Mouse (Mus musculus): ENCODE measurements around the gene Grip1. TPM values are rescaled to one million over a fixed set of nuclear protein-coding genes. Genes with fewer than 3 reads are reported as not detected.

Grip1 gene
- polyA plus RNA-seq, 1 experiment from 2014 or later, result 0.58 TPM

DNA sequence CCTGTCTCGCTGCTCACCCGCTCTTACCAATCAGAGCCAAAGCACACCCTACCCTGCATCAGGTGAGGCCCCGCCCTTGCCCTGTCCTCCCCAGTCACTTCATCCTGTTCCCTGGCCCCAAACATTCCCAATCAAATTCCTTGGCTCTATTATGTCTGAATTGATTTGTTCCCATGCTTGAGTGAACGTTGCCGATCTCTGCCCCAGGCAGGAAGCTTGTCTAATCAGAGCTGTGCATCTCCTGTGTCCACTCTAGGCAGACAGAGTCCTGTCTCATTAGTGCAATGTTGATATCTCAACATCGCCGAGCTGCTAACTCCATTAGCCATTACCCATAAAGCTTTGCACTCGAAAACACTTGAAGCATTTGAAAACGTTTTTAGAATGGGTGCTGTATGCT is 210.0 kb downstream of the Grip1 start:
- H3K9me3 ChIP-seq (replicated peaks), result no peaks in the 10 kb centered on the region
- WGBS (ENCODE audit: insufficient replicate concordance), result 73% methylated on average over 9 of the region's 9 CpGs
- no peak for ATAC-seq (ENCODE audit: low read depth)

GRCm38 (mm10) chr10:119666386-119666785 is 212.8 kb downstream of the Grip1 start:
- no peaks in the 10 kb centered on the region for H3K9me3 ChIP-seq (replicated peaks)
- 76% methylated on average over 11 of the region's 11 CpGs for WGBS (ENCODE audit: insufficient replicate concordance)
- H3K36me3 ChIP-seq, result no peaks in the 10 kb centered on the region
- no peaks in the 10 kb centered on the region for H3K27me3 ChIP-seq
- no peak overlapping the region for H3K9ac ChIP-seq
- H3K4me3 ChIP-seq (replicated peaks), result no peak overlapping the region
- no peak overlapping the region for H3K27ac ChIP-seq
- no peak for ATAC-seq (ENCODE audit: low read depth)
- H3K4me1 ChIP-seq (replicated peaks), result no peaks in the 10 kb centered on the region
- no peak for DNase-seq
- no peak overlapping the region for H3K4me2 ChIP-seq

More for the DNA sequence above, 210.0 kb downstream of the Grip1 start:
- no peak overlapping the region for H3K9ac ChIP-seq
- no peaks in the 10 kb centered on the region for H3K36me3 ChIP-seq
- no peak for DNase-seq
- H3K27ac ChIP-seq, result no peak overlapping the region
- H3K27me3 ChIP-seq, result no peaks in the 10 kb centered on the region
- no peak overlapping the region for H3K4me3 ChIP-seq (replicated peaks)
- no peak overlapping the region for H3K4me2 ChIP-seq
- H3K4me1 ChIP-seq (replicated peaks), result no peaks in the 10 kb centered on the region

GRCm38 (mm10) chr10:119670456-119670855 is 216.8 kb downstream of the Grip1 start:
- Histone ChIP-seq H3K4me2 (no peak overlapping the region), H3K27ac (no peak overlapping the region), H3K27me3 (no peaks in the 10 kb centered on the region), H3K9ac (no peak overlapping the region), H3K4me3 (replicated peaks) (no peak overlapping the region), H3K4me1 (replicated peaks) (no peaks in the 10 kb centered on the region), H3K36me3 (no peaks in the 10 kb centered on the region), H3K9me3 (replicated peaks) (no peaks in the 10 kb centered on the region)
- no peak for ATAC-seq (ENCODE audit: low read depth)
- WGBS (ENCODE audit: insufficient replicate concordance), result 39% methylated on average over 7 of the region's 7 CpGs
- DNase-seq, result no peak

DNA sequence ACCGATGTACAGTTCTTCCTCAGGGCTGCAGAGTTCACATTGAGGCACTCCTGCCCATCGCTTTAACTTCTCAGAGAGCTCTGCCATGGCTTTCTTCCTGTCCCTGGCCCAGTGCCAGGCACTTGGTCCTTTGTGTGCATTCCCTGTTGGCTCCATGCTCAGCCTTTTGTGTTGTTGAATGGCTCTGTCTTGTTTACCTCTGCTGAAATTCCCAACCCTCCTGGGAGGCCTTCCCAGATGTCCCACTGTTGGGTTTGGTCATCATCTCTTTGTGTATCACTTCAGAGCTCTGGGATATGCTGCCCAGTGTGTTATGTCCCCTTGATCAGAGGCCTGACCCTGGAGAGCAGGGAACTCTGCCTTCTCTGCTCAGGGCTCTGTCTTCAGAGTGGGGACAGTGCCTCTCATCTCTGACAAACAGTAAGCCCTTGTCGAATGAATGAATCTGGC is 230.8 kb downstream of the Grip1 start:
- H3K4me3 ChIP-seq (replicated peaks), result no peak overlapping the region
- no peak overlapping the region for H3K27ac ChIP-seq
- WGBS (ENCODE audit: insufficient replicate concordance), result 66% methylated on average over 3 of the region's 3 CpGs
- H3K4me2 ChIP-seq, result no peak overlapping the region
- H3K9ac ChIP-seq, result no peak overlapping the region
- no peaks in the 10 kb centered on the region for H3K9me3 ChIP-seq (replicated peaks)
- ATAC-seq (ENCODE audit: low read depth) (no peak), DNase-seq (no peak)
- no peaks in the 10 kb centered on the region for H3K27me3 ChIP-seq
- no peaks in the 10 kb centered on the region for H3K36me3 ChIP-seq
- no peaks in the 10 kb centered on the region for H3K4me1 ChIP-seq (replicated peaks)

DNA sequence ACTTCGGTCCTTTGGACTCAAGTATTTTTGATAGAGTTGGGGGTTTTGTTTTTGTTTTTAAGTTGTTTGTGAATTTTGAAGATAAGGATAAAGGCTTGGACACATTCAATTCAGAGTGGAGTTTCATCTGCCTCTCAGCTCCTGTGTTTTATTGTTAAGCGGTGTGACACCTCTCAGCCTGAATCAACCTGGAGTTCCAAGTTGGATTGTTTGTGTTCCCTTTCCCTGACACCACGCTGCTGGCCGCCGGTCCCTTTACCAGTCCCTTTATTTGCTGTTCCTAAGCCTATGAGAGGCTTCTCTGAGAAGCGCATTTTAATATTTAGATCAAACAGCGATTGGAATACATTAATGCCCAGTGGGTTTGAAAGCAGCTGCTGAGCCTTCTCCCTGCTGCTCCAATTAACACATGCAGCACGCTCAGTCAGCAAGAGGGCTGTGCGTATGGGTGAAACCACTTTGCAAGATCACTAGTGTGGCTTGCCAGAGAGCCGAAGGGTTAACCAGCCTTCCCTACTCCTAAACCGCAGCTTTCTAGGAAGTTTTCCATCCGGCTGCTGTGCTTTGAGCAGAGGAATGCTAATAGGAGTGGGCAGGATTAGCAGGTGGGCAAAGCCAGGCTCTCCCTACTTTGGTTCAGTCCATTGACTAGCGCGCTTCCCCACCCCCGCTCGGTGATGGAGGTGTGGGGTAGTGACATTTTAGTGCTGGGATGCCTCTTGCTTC is 237.9 kb downstream of the Grip1 start:
- H3K36me3 ChIP-seq, result no peaks in the 10 kb centered on the region
- H3K4me1 ChIP-seq (replicated peaks), result no peaks in the 10 kb centered on the region
- DNase-seq, result no peak
- H3K9ac ChIP-seq, result no peak overlapping the region
- H3K4me3 ChIP-seq (replicated peaks), result 0 out of 2 replicates have a peak overlapping the region, but pooled peaks have one; percentile 6
- H3K27ac ChIP-seq, result no peak overlapping the region
- H3K4me2 ChIP-seq, result peak overlapping the region; percentile 43
- H3K9me3 ChIP-seq (replicated peaks), result no peaks in the 10 kb centered on the region
- WGBS (ENCODE audit: insufficient replicate concordance), result 7% methylated on average over 16 of the region's 16 CpGs
- no peak for ATAC-seq (ENCODE audit: low read depth)
- peaks cover 26% of the 10 kb centered on the region for H3K27me3 ChIP-seq

GRCm38 (mm10) chr10:119692284-119692890 is 238.8 kb downstream of the Grip1 start:
- Histone ChIP-seq H3K36me3 (no peaks in the 10 kb centered on the region), H3K27me3 (peaks cover 26% of the 10 kb centered on the region), H3K27ac (no peak overlapping the region), H3K4me1 (replicated peaks) (no peaks in the 10 kb centered on the region), H3K9me3 (replicated peaks) (no peaks in the 10 kb centered on the region), H3K9ac (no peak overlapping the region), H3K4me3 (replicated peaks) (0 out of 2 replicates have a peak overlapping the region, but pooled peaks have one; percentile 3), H3K4me2 (peak overlapping the region; percentile 43)
- ATAC-seq (ENCODE audit: low read depth) (no peak), DNase-seq (no peak)
- WGBS (ENCODE audit: insufficient replicate concordance), result 3% methylated on average over 26 of the region's 26 CpGs

- Histone ChIP-seq H3K4me2 (no peak overlapping the region), H3K27ac (no peak overlapping the region), H3K27me3 (peaks cover 26% of the 10 kb centered on the region), H3K9me3 (replicated peaks) (0 out of 2 replicates have a peak, but pooled peaks cover 2% of the 10 kb centered on the region), H3K36me3 (no peaks in the 10 kb centered on the region), H3K4me3 (replicated peaks) (no peak overlapping the region), H3K9ac (no peak overlapping the region), H3K4me1 (replicated peaks) (no peaks in the 10 kb centered on the region)
- WGBS (ENCODE audit: insufficient replicate concordance), result 46% methylated on average over 5 of the region's 5 CpGs
- ATAC-seq (ENCODE audit: low read depth) (no peak), DNase-seq (no peak)
Measured at GRCm38 (mm10) chr10:119693400-119693799, 239.8 kb downstream of the Grip1 start.

DNA sequence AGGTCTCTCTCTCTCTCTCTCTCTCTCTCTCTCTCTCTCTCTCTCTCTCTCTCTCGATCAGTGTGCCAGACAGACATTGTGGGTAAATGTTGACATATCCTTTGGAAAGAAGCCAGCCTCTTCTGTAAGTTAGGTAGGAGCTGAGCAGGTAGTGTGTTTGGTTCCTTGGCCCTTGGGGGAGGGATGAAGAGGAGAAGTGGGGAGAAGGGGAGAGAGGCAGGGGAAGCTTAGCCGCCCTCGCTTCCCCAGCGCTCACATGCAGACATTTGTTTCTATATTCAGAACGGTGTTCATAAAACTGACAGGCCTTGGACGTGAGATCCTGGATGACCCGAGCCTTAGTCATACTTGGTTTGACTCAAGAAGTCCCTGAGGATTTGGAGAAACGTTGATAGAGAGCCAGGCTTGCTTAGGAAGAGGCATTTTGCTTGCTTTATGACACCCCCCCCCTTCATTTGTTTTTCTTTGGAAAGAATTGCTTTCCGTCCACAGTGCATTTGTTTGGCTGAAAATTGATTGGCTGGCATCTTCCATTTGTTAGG is 243.7 kb downstream of the Grip1 start:
- H3K9me3 ChIP-seq (replicated peaks), result peaks cover 3% of the 10 kb centered on the region; the same call in 1 of the 2 replicates
- DNase-seq (no peak), ATAC-seq (ENCODE audit: low read depth) (no peak)
- H3K9ac ChIP-seq, result no peak overlapping the region
- no peak overlapping the region for H3K27ac ChIP-seq
- H3K4me3 ChIP-seq (replicated peaks), result no peak overlapping the region
- no peaks in the 10 kb centered on the region for H3K4me1 ChIP-seq (replicated peaks)
- 53% methylated on average over 9 of the region's 9 CpGs for WGBS (ENCODE audit: insufficient replicate concordance)
- peaks cover 12% of the 10 kb centered on the region; the same call in 1 of the 2 replicates for H3K27me3 ChIP-seq
- H3K4me2 ChIP-seq, result no peak overlapping the region
- H3K36me3 ChIP-seq, result no peaks in the 10 kb centered on the region

DNA sequence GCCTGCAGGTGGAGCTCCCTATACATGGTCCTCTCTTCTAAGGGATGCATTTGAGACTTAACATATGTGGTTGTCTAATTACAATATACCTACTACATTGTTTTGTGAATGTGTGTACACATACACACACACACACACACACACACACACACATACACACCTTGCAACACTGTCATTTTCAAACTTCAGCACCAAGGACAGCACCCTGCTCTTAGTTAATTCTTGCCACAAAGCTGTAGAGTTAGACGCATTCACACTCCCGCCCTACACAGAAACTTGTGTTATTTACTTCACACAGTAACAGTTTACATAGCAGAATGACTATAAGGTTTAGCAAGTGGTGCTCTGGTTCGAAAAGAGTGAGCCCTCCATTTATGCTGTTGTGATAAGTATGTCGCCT is 251.7 kb downstream of the Grip1 start:
- H3K9ac ChIP-seq, result no peak overlapping the region
- no peak overlapping the region for H3K4me2 ChIP-seq
- no peak overlapping the region for H3K4me3 ChIP-seq (replicated peaks)
- DNase-seq (no peak), ATAC-seq (ENCODE audit: low read depth) (no peak)
- WGBS (ENCODE audit: insufficient replicate concordance), result 38% methylated on average over 4 of the region's 4 CpGs
- no peaks in the 10 kb centered on the region for H3K4me1 ChIP-seq (replicated peaks)
- no peak overlapping the region for H3K27ac ChIP-seq
- H3K27me3 ChIP-seq, result no peaks in the 10 kb centered on the region
- H3K9me3 ChIP-seq (replicated peaks), result no peaks in the 10 kb centered on the region; the same call in 1 of the 2 replicates
- H3K36me3 ChIP-seq, result no peaks in the 10 kb centered on the region

DNA sequence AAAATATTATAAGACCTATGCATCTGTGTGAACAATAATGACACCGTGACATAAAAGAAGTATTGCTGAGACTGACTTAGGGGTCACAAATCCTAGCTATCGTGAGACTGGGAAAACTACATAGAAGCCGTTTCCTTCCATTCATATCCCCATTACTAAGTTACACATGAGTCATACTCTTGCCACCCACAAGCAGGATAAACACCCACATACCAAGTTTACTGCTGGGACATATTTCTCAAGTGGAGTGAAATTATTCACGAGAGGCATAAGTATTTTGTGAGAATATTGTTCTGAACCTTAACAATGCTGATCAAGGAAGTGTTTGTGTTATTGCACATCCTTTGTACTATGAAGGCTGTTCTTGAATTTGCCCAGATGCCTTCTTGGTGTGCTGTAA is 252.7 kb downstream of the Grip1 start:
- no peak overlapping the region for H3K4me2 ChIP-seq
- H3K9ac ChIP-seq, result no peak overlapping the region
- no peaks in the 10 kb centered on the region for H3K4me1 ChIP-seq (replicated peaks)
- no peak overlapping the region for H3K27ac ChIP-seq
- WGBS (ENCODE audit: insufficient replicate concordance), result 58% methylated on average over 4 of the region's 4 CpGs
- ATAC-seq (ENCODE audit: low read depth) (no peak), DNase-seq (no peak)
- no peaks in the 10 kb centered on the region; the same call in 1 of the 2 replicates for H3K9me3 ChIP-seq (replicated peaks)
- no peak overlapping the region for H3K4me3 ChIP-seq (replicated peaks)
- no peaks in the 10 kb centered on the region for H3K36me3 ChIP-seq
- no peaks in the 10 kb centered on the region for H3K27me3 ChIP-seq

DNA sequence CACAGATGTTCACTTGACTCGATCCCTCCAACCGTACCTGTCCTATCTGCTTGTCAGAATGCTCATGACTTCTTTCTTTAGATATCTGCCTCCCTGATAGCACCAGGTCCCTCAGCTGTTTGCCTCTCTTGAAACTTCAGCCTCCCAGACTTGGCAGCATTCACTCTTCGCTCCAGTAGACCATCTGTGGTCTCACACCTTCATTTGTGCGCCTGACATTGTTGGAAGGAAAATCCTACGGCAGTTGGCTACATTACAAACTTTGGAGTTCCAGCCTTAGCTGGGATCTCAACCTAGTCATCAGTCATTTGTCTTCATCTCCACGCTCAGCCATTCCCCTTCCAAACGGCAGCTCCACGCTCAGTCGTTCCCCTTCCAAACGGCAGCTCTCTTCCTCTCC is 253.4 kb downstream of the Grip1 start:
- ATAC-seq (ENCODE audit: low read depth), result no peak

More for the DNA sequence above, 253.4 kb downstream of the Grip1 start:
- H3K9ac ChIP-seq, result no peak overlapping the region
- no peaks in the 10 kb centered on the region for H3K27me3 ChIP-seq
- H3K27ac ChIP-seq, result no peak overlapping the region
- DNase-seq, result no peak
- H3K4me3 ChIP-seq (replicated peaks), result no peak overlapping the region
- no peaks in the 10 kb centered on the region for H3K4me1 ChIP-seq (replicated peaks)
- 76% methylated on average over 10 of the region's 10 CpGs for WGBS (ENCODE audit: insufficient replicate concordance)
- no peaks in the 10 kb centered on the region for H3K9me3 ChIP-seq (replicated peaks)
- H3K4me2 ChIP-seq, result no peak overlapping the region
- no peaks in the 10 kb centered on the region for H3K36me3 ChIP-seq
